Mouse (Mus musculus): ENCODE results near the gene Rpl27.
"Not testable (repeated sequence)": the region's sequence is repeated elsewhere in the genome, so short reads cannot be mapped to it uniquely, and the experiment has no call there.

The Rpl27 gene

DNA sequence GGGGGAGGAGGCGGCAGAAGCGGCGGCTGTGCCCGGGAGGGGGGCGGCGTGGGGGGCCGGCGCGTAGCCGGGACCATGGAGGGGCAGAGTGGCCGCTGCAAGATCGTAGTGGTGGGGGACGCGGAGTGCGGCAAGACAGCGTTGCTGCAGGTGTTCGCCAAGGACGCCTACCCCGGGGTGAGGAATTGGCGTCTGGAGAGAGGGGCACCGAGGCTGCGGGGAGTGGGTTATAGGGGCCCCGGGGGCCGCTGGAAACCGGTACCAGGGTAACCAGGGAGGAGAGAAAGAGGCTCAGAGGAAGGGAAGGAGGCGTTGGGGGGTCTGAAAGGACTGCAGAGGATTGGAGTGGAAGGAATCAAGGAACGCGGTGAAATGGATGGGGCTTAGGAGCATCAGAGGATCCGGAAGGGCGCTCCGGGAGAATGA lies 26.2 kb downstream of the Rpl27 start:
- DNase-seq (ENCODE audit: low spot score), result no peak

DNA sequence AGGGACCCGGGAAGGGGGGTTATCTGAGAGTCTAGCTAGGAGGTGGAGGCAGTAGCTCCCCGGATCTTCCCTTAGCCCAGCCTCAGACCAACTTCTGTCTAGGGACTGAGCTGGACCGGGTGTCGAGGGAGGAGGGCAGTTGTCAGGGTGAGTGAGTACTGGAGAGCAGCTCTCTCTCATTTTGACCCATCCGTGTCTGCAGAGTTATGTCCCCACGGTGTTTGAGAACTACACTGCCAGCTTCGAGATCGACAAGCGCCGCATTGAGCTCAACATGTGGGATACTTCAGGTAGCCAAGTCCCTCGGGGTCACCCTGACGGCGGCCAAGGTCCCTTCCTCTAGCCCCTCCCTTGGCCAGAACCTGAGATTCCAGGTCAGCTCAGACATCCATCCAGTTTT lies 26.6 kb downstream of the Rpl27 start:
- no peak for DNase-seq (ENCODE audit: low spot score)

DNA sequence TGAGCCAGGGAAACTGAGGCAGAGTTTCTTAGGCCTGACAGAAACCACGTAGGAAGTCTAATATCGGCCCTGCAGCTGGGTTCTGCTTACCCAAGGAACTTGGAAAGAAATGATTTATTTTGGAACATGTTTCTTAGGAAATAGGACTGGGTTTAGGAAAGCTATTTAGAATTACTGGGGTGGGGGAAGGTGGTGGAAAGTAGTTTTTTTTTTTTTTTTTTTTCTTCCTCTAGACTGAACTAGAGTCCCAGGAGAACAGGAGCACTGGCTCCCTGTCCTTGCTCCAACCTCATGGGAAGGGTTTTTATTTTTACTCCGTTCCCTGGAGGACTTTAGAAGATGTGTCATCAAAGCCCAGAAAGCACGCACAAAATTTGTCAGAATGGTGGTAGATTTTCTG lies 27.1 kb downstream of the Rpl27 start:
- DNase-seq (ENCODE audit: low spot score), result no peak

DNA sequence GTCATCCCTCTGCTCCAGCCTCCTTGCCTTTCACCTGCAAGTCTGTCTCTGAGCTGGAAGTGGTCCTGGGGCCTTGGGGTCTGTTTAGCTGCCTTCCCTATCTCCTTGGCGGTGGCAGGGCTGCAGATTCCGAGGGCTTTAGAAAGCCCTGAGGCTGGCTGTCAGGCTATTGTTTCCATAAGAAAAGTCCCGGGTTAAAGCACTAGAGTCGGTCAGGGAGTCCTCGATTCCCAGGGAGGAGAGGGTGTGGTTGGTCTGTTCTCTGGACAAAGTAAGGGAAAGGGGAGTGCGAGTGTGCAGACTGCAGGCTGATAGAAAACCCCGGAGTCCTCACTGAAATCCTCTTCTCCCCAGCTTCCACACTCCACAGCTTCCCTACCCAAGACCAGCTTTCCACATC lies 28.1 kb downstream of the Rpl27 start:
- no peak for DNase-seq (ENCODE audit: low spot score)

DNA sequence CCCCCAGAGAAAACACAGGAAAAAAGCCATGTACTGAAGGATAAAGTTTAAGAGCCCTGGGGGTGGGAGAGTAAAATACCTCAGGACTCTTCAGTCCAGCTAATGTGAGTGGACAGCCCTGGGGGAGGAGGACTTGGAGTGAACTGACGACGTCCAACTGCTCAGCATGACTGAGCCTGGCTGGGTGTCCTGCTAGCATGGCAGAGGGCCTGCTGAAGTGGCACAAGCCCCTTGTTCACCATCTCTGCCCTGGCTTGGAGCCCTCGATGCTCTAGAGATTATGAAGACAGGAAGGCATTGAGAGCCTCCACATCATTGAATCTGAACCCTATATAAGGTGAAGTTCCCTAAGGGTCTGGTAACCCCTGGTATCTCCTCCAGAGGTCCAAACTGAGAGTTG lies 29.8 kb downstream of the Rpl27 start:
- no peak for DNase-seq (ENCODE audit: low spot score)

DNA sequence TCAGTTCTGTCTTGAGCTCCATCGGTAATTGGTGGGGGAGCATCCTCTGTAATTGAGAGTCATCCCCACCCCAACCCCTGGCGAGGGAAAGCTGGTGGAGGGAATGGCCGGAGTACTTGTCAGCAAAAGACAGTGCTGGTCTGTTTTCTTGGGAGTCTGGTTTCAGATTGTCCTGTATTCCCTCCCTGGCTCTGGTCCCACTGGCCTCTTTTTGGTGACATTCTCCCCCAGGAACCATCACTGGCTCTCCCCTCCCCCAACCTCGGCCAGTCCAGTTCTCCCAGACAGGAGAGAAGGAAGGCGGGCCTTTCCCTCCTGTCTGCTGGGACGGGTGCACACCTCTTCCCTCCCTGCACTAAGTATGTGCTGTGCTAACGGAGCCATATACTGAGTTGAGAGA lies 30.2 kb downstream of the Rpl27 start:
- DNase-seq (ENCODE audit: low spot score), result peak; percentile 34

DNA sequence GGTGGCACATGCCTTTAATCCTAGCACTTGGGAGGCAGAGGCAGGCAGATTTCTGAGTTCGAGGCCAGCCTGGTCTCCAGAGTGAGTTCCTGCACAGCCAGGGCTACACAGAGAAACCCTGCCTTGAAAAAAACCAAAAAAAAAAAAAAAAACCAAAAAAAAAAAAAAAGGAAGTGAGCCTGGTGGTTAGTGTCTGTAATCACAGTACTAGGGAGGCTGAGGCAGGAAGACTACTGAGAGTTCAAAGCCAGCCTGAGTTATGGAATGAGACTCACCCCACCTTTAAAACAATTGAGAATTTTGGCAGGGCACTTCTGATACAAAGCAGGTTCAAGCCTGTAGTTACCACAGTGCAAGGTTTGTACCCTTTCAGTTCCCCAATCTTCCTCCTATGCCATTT lies 31.6 kb downstream of the Rpl27 start:
- DNase-seq (ENCODE audit: low spot score), result not testable (repeated sequence)

DNA sequence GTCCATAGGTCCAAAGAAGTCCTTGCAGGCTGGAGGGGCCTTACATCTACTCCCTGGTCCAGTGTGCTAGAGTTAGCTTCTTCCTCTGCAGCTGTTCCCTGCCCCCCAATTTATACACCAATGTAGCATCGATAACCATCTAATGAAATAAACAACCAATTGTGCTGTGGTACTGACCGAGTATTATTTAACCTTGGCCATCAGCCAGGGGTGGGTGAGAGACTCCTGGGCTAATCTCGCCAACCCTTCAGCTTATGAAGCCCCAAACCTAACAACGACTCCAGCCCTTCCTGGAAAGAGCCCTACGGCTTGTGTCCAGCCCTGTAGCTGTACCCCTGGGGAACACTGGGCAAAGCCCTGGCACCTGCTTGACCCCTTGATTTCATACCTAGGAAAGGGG lies 32.2 kb downstream of the Rpl27 start:
- DNase-seq (ENCODE audit: low spot score), result no peak

DNA sequence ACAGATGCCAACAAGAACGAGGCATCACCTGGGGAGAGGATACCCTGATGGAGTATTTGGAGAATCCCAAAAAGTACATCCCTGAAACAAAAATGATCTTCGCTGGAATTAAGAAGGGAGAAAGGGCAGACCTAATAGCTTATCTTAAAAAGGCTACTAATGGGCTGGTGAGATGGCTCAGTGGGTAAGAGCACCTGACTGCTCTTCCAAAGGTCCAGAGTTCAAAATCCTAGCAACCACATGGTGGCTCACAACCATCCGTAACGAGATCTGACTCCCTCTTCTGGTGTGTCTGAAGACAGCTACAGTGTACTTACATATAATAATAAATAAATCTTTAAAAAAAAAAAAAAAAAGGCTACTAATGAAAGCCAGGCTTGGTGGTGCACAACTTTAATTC lies 34.3 kb downstream of the Rpl27 start:
- not testable (repeated sequence) for DNase-seq (ENCODE audit: low spot score)

DNA sequence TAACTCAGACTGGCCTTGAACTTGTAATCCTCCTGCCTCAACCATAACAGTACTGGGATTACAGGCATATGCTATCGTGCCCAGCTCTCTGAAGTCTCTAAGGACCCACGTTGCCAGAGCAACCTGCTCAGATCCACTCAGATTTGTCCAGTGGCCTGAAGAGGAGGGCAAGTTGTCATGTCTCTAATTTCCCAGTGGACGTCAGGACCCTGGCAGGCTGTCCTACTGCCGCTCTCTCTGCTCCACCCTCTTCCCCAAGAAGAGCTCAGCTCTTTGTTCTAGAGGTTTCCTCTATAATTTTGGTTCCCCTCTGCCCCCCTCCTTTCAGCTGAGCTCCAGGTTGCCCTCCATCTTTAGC lies 35.1 kb downstream of the Rpl27 start:
- DNase-seq (ENCODE audit: low spot score), result no peak

DNA sequence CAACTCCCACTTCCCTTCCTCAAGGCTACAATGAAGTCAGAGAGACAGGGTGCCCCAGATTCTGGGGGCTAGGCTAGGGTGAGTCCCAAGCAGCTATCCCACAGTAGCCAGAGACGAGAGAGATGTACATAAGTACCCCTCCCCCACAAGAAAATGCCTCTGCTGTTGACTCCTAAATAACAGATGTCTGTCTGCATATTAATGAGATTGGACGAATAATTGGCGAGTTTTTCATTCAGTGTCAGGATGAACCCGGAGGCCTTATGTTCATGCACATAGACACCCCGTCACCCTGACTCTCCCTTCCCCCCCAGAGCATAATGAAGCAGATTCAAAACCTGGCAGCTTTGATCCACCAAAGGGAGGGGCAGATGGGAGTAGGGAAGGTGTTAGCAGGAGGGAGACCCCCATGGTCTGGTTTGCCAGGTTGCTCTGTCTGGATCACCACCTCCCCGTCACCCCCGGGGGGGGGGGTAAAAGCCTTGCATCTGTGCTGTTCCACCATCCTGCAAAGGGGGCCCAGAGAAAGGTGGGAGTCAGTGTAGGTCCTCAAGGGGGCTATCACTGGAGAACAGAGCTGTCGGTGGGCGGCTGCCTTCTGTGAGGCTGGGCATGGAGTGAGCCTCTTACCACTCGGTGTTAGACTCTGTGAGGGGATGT lies 35.6 kb downstream of the Rpl27 start:
- DNase-seq (ENCODE audit: low spot score), result no peak

DNA sequence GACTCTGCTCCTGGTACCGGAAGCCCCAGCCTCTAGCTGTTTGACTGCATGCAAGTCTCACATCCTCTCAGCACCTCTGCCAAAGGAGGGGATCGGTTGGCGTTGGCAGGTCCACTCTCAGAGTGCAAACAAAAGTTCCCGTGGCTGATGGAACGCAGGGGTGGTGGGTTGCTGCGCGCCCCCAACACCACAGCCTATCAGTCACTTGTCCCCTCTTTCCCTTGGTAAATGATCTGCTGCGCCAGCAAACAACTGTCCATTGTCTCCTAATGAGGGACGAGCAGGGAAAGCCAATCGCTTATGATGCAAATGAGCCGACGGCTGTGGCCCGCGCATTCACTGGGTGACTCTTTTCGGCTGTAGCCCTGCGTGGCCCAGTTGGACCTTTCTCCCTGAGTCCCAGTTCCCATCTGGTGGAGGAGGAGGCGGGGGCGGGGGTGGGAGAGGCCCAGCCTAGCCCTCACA lies 37.1 kb downstream of the Rpl27 start:
- no peak for DNase-seq (ENCODE audit: low spot score)

DNA sequence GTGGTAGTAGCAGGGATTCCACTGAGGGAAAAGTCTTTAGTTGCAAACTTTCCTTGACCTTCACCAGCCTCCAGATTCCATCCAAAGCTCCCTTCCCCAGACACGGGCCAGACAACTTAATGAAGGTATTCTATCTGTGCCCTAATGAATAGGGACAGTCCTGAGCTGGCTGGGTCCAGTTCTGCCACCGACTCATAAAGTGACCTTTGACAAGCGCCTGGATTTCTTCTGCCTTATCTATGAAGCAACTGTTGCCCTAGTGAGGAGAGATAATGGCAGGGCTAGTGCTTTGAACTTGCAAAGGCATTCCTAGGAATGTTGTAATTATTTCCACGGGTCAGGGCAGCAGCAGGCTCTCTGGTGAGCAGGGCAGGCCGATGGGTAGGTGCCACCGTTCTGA lies 38.8 kb downstream of the Rpl27 start:
- no peak for DNase-seq (ENCODE audit: low spot score)

DNA sequence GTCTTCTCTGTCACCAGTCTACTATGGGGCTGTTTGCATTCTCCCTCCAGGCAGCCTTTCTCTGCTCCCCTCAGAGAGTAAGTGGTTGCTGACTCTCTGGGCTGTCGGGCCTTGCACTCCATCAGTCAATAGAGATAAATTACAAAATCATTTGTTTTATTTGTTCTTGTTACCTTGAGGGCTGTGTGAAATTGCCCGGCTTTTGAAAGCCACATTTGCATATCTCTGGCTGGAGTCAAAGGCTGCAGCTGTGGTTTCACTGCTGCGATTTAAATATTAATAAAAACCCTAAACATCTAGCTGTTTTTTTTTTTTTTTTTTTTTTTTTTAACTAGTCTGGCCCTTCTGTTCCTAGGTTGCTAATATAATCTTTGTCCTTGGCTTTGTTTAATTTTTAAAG lies 41.7 kb downstream of the Rpl27 start:
- no peak for DNase-seq (ENCODE audit: low spot score)

DNA sequence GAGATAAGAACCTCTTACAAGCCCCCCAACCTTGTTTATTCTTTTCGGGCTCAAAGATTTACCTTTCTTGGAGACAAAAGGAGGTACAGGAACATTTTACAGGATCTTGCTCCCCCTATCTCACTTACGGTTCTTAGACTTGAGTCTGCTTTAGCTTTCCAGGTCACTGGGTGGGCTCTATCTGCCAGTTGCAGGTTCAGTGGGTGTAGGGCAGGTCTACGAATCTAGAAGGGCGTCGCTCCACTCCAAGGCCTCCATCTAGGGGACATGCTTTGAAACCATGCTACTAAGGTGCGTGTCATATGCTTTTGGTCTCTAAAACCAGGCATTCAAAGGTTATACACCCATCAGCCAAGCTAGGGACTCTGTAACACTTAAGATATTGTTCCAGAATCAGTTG lies 42.1 kb downstream of the Rpl27 start:
- no peak for DNase-seq (ENCODE audit: low spot score)

DNA sequence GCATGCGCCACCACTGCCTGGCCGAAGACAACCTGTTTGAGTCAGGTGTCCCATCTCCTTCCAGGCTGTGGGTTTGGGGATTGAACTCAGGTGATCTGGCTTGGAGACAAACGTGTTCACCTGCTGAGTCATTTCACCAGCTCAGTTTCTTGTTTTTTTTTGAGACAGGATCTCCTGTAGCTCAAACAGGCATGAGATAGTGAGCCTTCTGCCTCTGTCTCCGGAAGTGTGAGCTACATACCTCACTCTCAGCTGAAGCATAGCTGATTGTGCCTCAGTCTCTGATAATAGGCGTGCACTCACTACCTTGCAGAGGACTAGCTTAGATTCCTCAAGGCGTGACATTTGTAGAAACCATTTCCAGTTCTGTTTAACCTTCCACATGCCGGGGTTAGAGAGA lies 42.7 kb downstream of the Rpl27 start:
- no peak for DNase-seq (ENCODE audit: low spot score)

DNA sequence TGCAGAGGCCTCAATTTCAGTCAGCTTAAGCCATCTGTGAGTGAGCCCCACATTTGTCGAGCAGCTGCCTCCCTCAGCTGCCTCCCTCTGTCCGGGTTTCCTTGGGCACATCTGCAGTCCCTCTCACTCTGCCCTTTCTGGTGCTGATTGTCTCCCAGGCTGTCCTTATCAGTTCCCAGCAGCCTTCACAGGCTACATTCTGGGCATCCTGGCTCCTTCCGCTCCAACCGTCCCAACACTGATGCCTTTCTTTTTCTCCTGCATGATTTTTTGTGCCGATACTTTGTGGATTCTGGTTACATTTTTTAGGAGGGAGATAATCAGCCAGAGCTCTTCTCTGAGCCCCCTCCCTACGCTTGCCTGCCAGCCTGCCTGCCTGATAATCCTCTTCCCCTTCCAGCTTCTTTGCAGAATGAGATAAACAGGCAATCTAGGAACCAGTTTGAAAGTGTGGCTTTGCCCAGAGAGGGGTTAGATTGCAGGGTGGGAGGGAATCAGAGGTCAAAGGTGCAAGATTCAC lies 43.5 kb downstream of the Rpl27 start:
- DNase-seq (ENCODE audit: low spot score), result no peak

DNA sequence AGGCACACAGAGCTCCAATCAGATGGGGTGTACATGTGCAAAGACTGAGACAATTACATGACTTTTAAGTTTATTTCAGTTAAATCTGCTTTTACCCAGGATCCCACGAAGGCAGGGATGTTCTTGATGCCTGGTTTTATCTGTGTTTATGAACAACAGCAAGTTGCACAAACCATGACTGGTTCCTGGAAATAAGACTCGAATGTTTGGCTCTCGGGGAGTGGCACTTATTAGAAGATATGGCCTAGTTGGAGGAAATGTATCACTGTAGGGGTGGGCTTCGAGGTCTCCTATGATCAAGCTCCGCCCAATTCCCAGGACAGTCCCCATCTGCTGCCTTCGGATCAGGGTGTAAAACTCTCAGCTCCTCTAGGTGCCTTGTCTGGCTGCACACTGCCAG lies 44.0 kb downstream of the Rpl27 start:
- DNase-seq (ENCODE audit: low spot score), result no peak

Data from MN1 (cell line).